Mouse (Mus musculus): ENCODE results near the gene Uaca.

GRCm38 (mm10) chr9:60799061-60799460 is 4.7 kb downstream of the Uaca start:
- TF ChIP-seq CTCF (conservative IDR thresholded peaks at IDR 0.05; ENCODE audit: low read length) (no peak), POU5F1 (IDR thresholded peaks at IDR 0.05; ENCODE audit: borderline replicate concordance, low read length) (no peak)
